Mouse (Mus musculus) heart, embryonic 10.5 days (tissue): ENCODE data around the gene Serinc2. TPM values are rescaled to one million over a fixed set of nuclear protein-coding genes. Genes with fewer than 3 reads are reported as not detected.

Experiments used
- polyA plus RNA-seq: library from polyadenylated mRNA; unstranded; fragments of >200 nt; fragmentation: Nextera tagmentation; extraction: Ambion mirVana; gene quantifications from 2 replicates; pipeline ENCODE4 v1.2.1, GENCODE M21; 2016

Serinc2 gene
- polyA plus RNA-seq, 1 experiment from 2014 or later: 12.1 TPM

Other genes starting within 250 kb of the Serinc2 start
- 11.0 and 11.7 TPM in 2 replicates for gene Col16a1, start 231.4 kb downstream of the Serinc2 start, polyA plus RNA-seq
- 60.5 and 66.1 TPM in 2 replicates for gene Pef1, start 176.6 kb downstream of the Serinc2 start, polyA plus RNA-seq
- 0.12 and 0.43 TPM in 2 replicates for gene Hcrtr1, start 139.8 kb downstream of the Serinc2 start, polyA plus RNA-seq
- gene Tinagl1, start 104.1 kb downstream of the Serinc2 start, polyA plus RNA-seq: 39.0 and 45.2 TPM in 2 replicates
- gene Gm853, start 56.8 kb downstream of the Serinc2 start, polyA plus RNA-seq: not detected in 2 replicates
- gene Fabp3, start 29.4 kb upstream of the Serinc2 start, polyA plus RNA-seq: 245 and 506 TPM in 2 replicates
- gene Gm10570, start 29.5 kb upstream of the Serinc2 start, polyA plus RNA-seq: 0.58 and 1.1 TPM in 2 replicates
- gene Zcchc17, start 80.7 kb upstream of the Serinc2 start, polyA plus RNA-seq: 52.7 and 55.3 TPM in 2 replicates
- gene Snrnp40, start 80.9 kb upstream of the Serinc2 start, polyA plus RNA-seq: 114 and 151 TPM in 2 replicates